Mouse (Mus musculus) liver, embryonic 14.5 days (tissue): ENCODE results near the gene Fer.

Source experiments
- CTCF ChIP-seq: IDR thresholded peaks from 2 replicates; pipeline ENCODE4 v1.5.1; 2016; ENCODE audit warnings: antibody characterized with exemption, low read depth, control low read depth
- EP300 ChIP-seq: IDR thresholded peaks from 2 replicates; pipeline ENCODE4 v1.6.1; 2016; ENCODE audit warnings: antibody characterized with exemption, low read depth

DNA sequence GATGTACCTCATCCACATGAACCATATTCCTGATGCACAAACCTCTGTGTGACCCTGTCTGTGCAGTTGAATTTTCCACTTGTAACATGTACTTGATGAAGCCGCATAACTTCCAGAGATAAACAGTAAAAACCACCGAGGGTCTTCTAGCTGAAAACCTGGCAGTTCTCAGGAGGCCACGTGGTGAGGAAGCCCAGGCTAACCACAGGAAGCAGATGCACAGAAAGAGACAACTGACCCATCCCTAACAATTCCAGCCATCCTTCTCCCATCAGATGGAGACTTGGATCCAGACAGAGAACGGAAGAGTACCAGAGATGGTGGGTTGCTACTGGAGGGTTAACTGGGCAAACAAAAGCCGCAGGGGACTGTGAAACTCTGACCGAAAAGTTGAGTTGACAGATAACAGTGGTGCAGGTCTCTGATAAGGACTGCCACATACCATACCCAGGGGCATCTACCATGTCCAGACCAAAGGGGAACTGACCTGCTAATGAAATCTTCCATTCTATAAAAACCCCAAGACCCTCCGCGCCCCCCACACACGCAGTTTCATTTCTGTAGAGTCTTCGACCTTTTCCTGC, 44.3 kb upstream of the Fer start:
- TF ChIP-seq CTCF (no peak), EP300 (no peak)
